Mouse (Mus musculus) hindbrain, embryonic 11.5 days (tissue): ENCODE measurements around the gene Chrm5. TPM values are rescaled to one million over a fixed set of nuclear protein-coding genes. Genes with fewer than 3 reads are reported as not detected.
A peak's percentile ranks its signal among the peaks of the same experiment; 100 is the strongest.
"Not testable (repeated sequence)": the region's sequence is repeated elsewhere in the genome, so short reads cannot be mapped to it uniquely, and the experiment has no call there.

Experiments
- ATAC-seq: fragments of 200-750 bp; cut with Nextera tagmentation; 2 replicates; pipeline ENCODE4 v1.8.0; 2017; ENCODE audit warnings: mild to moderate bottlenecking, moderate TSS enrichment, moderate library complexity; ENCODE audit not compliant: low FRiP score
- DNase-seq: peaks from one replicate; pipeline ENCODE4 v3.0.0-alpha.2; 2015; ENCODE audit warnings: low spot score
- H3K27ac ChIP-seq: fragments of 300-500 bp; sonication (generic); 2 replicates; pipeline ENCODE4 v1.5.1; 2014; ENCODE audit warnings: mild to moderate bottlenecking, low read depth, low read length
- H3K27me3 ChIP-seq: fragments of 300-500 bp; sonication (generic); 2 replicates; pipeline ENCODE4 v1.6.1; 2014; ENCODE audit warnings: mild to moderate bottlenecking, low read length, moderate library complexity, mixed read lengths; ENCODE audit not compliant: control insufficient read depth, insufficient read depth
- H3K36me3 ChIP-seq: fragments of 300-500 bp; sonication (generic); 2 replicates; pipeline ENCODE4 v1.6.1; 2014; ENCODE audit warnings: mild to moderate bottlenecking, low read length, moderate library complexity, mixed read lengths; ENCODE audit not compliant: control insufficient read depth, insufficient read depth
- H3K4me1 ChIP-seq: fragments of 300-500 bp; sonication (generic); replicated peaks from 2 replicates; pipeline ENCODE4 v1.6.1; 2014; ENCODE audit warnings: low read length, mixed read lengths; ENCODE audit not compliant: control insufficient read depth, insufficient read depth
- H3K4me2 ChIP-seq: fragments of 300-500 bp; sonication (generic); replicated peaks from 2 replicates; pipeline ENCODE4 v1.6.1; 2014; ENCODE audit warnings: mild to moderate bottlenecking, low read depth, low read length
- H3K4me3 ChIP-seq: fragments of 300-500 bp; sonication (generic); 2 replicates; pipeline ENCODE4 v1.5.1; 2014; ENCODE audit warnings: low read depth, low read length
- H3K9ac ChIP-seq: fragments of 300-500 bp; sonication (generic); 2 replicates; pipeline ENCODE4 v1.6.1; 2014; ENCODE audit warnings: low read depth, low read length
- H3K9me3 ChIP-seq: fragments of 300-500 bp; sonication (generic); 2 replicates; pipeline ENCODE4 v1.6.1; 2016; ENCODE audit warnings: low read length; ENCODE audit not compliant: control insufficient read depth
- WGBS: fragments of 180-500 bp; shearing (Covaris S2); extraction: QIAGEN DNeasy Blood & Tissue Kit; methylation state at CpG from one replicate; pipeline ENCODE4 v1.1.7; 2014; 5-methylcytosine and 5-hydroxymethylcytosine counted together
- polyA plus RNA-seq: library from polyadenylated mRNA; unstranded; fragments of >200 nt; fragmentation: Nextera tagmentation; extraction: Ambion mirVana; gene quantifications from 2 replicates; pipeline ENCODE4 v1.2.1, GENCODE M21; 2014

Gene Chrm5
- polyA plus RNA-seq, 1 experiment from 2014 or later = 0.17 TPM

DNA sequence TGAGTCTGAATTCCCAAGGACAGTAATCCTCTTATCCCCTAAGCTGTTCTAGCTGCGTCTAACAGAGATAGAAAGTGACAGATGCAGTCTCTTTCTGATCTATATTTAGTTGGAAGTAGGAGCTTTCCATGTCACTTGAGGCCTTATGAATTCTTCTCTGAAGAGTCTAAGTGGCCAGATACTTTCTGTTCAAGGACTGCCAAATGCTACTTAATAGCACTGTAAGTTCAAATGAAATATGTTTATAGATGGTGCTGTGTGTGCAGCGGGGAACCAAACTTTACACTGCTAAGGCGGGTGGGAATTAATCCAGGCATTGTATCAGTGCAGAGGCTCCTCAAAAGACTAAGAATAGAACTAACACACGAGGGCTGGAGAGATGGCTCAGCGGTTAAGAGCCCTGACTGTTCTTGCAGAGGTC is 9.6 kb downstream of the Chrm5 start:
- H3K36me3 ChIP-seq = peaks cover 3% of the 10 kb centered on the region; the same call in 1 of the 2 replicates
- H3K4me2 ChIP-seq = no peak overlapping the region
- WGBS = 80% methylated on average over 5 of the region's 5 CpGs
- no peak for DNase-seq
- ATAC-seq = no peak
- no peak overlapping the region for H3K9ac ChIP-seq
- H3K4me1 ChIP-seq = no peaks in the 10 kb centered on the region
- H3K27ac ChIP-seq = no peak overlapping the region
- no peaks in the 10 kb centered on the region for H3K27me3 ChIP-seq
- H3K4me3 ChIP-seq = no peak overlapping the region
- no peaks in the 10 kb centered on the region for H3K9me3 ChIP-seq

DNA sequence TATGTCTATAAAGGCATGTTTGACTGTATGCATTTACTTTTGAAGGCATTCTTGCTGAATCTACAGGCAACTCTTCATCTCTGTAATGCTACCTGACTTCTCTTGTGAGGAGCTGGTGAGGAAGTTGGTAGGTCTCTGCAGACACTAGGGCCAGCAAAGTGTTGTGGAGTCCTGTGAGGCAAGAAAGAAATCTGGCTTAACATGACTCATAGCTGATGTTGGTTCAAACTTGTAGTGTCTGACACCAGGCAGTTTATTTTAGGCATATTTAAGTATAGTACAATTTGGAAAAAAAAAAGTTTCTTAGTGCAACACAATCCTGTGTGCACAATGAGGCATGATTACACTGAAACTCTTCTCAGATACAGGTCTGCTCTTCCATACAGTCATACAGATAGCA is 11.0 kb downstream of the Chrm5 start:
- no peaks in the 10 kb centered on the region for H3K4me1 ChIP-seq
- no peak overlapping the region for H3K4me2 ChIP-seq
- no peak overlapping the region for H3K9ac ChIP-seq
- no peaks in the 10 kb centered on the region for H3K9me3 ChIP-seq
- DNase-seq = no peak
- H3K27me3 ChIP-seq = no peaks in the 10 kb centered on the region
- H3K4me3 ChIP-seq = no peak overlapping the region
- no peak for ATAC-seq
- peaks cover 3% of the 10 kb centered on the region; the same call in 1 of the 2 replicates for H3K36me3 ChIP-seq
- H3K27ac ChIP-seq = no peak overlapping the region

DNA sequence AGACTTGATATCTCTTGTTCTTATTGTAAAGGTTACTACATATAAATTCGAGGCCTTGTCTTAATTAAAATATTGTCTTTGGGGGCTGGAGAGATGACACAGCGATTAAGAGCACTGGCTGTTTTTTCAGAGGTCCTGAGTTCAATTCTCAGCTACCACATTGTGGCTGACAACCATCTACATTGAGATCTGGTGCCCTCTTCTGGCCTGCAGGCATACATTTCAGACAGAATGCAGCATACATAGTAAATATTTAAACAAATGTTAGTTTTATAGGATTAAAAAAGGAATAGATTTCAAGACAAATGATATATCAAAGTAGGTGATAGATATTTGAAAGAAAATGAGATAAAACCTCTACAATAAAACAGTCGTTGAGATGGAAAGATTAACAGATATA is 20.0 kb downstream of the Chrm5 start:
- Histone ChIP-seq H3K4me2 (no peak overlapping the region), H3K27ac (no peak overlapping the region), H3K36me3 (no peaks in the 10 kb centered on the region), H3K27me3 (no peaks in the 10 kb centered on the region), H3K4me1 (no peaks in the 10 kb centered on the region), H3K9ac (no peak overlapping the region), H3K4me3 (no peak overlapping the region), H3K9me3 (no peaks in the 10 kb centered on the region)
- no peak for ATAC-seq
- WGBS = 86% methylated on average over 3 of the region's 3 CpGs
- DNase-seq = no peak

DNA sequence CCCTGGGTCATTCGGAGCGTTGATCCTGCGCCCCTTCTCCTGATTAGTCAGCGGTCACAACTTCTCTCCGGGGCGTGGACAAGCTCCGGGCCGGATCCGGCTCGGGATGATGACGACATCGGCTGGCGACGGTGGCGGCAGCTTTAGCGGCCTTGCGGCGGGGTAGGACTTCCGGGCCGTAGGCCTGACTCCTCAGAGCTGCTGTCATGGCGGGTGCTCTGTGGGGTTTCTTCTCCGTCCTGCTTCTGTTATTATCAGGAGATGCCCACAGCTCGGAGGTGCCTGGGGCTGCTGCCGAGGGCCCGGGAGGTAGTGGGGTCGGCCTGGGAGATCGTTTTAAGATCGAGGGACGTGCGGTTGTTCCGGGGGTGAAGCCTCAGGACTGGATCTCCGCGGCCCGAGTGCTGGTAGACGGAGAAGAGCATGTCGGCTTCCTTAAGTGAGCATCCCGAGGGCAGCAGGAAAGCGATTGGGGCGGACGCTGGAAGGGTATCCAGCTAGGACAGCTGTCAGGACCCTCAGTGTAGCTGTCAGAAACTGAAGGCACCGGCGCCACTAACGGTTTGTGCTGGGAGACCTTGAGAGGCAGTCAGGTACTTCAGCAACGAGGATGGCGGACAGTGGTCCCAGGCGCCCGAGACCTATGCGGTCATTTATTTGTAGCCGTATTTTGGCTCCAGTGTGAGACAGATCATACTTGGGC is 25.6 kb downstream of the Chrm5 start, which contains the start of gene Emc7:
Gene Emc7, plus strand, starts transcription at position 136 of the 703 bp plus-strand sequence.
- Histone ChIP-seq H3K9me3 (no peaks in the 10 kb centered on the region), H3K4me3 (peak within 1 kb of the TSS; percentile 76), H3K9ac (peak within 1 kb of the TSS; percentile 82), H3K4me1 (no peaks in the 10 kb centered on the region), H3K27me3 (no peaks in the 10 kb centered on the region), H3K4me2 (peak within 1 kb of the TSS; percentile 71), H3K36me3 (no peaks in the 10 kb centered on the region), H3K27ac (peak within 1 kb of the TSS; percentile 12)
- DNase-seq = peak; percentile 96
- ATAC-seq = peak; percentile 99
- under 1% methylated on average over 49 of the region's 49 CpGs for WGBS

DNA sequence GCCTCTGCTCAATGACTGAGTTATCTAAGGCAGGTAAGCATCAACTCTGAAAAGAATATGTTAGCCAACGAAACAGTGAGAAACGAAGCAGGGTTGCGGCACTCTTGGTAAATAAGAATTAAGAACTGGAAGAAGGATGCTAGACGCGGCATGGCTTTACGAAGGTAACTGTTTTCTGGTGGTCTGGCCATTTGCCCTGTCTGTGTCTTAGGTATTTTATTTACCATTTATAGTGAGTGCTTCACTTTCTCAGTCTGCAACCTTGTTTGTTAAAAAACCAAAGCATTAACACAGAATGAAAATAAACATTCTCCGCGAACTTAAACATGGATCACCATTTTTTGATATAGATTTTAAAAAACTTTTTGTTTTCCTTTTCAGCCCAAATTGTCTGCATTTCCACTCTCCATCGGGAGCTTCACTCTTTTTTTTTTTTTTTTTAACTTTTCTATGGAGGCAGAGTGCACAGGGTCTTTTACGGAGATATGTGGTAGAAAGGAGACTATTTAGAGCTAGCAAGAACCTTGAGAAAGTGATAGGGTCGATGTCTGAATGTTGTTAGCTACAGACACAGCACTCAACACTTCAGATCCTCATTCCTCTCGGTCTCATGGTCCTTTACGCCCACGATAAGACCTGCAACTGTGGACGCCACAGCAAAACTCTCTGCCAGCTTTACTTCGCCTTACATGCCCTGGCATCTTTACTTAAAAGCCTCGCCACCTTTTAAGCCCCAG is 26.3 kb downstream of the Chrm5 start:
- no peak for DNase-seq
- ATAC-seq = peak; percentile 65; the same call in 1 of the 2 replicates
- Histone ChIP-seq H3K9me3 (no peaks in the 10 kb centered on the region), H3K4me3 (peak overlapping the region; percentile 76), H3K4me2 (peak overlapping the region; percentile 36), H3K27me3 (no peaks in the 10 kb centered on the region), H3K9ac (peak overlapping the region; percentile 82), H3K27ac (peak overlapping the region; percentile 12), H3K36me3 (no peaks in the 10 kb centered on the region), H3K4me1 (no peaks in the 10 kb centered on the region)
- WGBS = 34% methylated on average over 17 of the region's 17 CpGs

DNA sequence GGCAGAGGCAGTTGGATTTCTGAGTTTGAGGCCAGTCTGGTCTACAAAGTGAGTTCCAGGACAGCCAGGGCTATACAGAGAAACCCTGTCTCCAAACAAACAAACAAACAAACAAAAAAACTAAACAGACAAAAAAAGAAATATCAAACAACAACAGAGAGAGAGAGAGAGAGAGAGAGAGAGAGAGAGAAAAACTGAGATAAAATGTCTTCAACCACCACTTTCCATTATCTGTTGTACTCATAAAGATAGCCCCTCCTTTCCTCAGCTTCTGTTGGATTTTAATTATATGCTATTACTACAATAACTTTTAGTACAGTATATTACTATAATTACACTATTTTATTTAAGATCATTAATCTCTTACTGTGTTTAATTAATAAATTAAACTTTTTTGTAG is 28.1 kb downstream of the Chrm5 start:
- H3K36me3 ChIP-seq, DNase-seq, H3K27ac ChIP-seq, H3K27me3 ChIP-seq, H3K4me2 ChIP-seq, H3K9me3 ChIP-seq, H3K4me1 ChIP-seq, H3K4me3 ChIP-seq, ATAC-seq, H3K9ac ChIP-seq: not testable (repeated sequence)

DNA sequence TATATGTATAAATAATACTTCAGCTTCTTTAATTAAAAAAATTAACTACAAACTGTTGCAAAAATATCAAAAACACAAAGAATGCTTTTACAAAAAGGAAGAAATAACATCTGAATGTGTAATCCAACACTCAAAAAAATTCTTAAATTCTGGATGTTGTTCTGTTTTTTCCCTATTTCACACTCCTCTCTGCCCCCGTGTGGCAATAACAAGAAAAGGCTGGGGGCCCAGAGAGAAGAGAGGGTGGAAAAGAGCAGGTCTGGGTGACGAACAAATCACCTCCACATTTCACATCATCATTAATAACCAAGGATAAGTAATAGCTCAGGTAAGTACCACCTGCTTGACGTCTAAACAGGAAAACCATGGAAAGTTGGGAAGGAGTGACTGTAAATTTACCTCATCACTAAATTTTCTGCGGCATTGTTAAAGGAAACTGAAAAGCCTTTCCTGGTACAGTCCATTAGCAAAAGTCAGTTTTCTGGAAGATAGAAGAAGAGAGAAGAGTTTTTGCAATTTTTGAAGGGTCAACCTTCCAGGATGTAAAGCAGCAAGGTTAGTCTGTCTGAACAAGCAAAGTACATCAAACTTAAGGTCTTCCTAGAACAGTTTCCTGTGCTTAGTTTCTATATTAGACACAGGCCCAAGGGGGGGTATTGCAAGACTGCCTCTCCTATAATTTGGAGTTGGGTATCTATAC is 30.8 kb downstream of the Chrm5 start:
- Histone ChIP-seq H3K4me1 (no peaks in the 10 kb centered on the region), H3K9me3 (no peaks in the 10 kb centered on the region), H3K4me3 (no peak overlapping the region), H3K27ac (no peak overlapping the region), H3K4me2 (no peak overlapping the region), H3K9ac (no peak overlapping the region), H3K36me3 (no peaks in the 10 kb centered on the region), H3K27me3 (no peaks in the 10 kb centered on the region)
- peak; percentile 33 for DNase-seq
- 38% methylated on average over 4 of the region's 4 CpGs for WGBS
- ATAC-seq = no peak

DNA sequence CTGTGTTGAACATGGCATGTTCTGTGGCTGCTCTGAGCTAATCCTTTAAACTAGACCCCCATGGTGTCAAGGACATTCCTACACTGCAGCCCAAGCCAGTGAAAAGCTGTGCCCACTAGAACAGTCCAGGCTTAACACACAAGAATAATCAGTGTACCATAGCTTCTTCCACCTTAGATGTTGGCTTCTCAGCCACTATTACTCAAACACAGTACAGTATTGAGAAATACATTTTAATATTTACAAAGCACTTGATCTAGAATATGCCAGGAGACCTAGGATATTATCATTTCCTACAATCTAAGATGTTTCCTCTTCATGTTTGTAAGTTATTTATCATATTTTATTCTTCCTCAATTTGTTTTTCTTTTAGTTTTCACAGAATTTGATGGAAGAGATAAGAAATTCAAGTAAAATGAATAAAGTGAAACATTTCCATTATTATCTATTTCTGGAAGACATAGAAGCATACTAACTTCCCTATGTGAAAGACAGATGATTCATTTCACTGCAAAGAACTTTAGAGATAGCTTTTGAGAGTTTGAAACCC is 32.0 kb downstream of the Chrm5 start:
- Histone ChIP-seq H3K27ac (no peak overlapping the region), H3K4me2 (no peak overlapping the region), H3K9ac (no peak overlapping the region), H3K9me3 (no peaks in the 10 kb centered on the region), H3K4me1 (no peaks in the 10 kb centered on the region), H3K4me3 (no peak overlapping the region), H3K36me3 (no peaks in the 10 kb centered on the region), H3K27me3 (no peaks in the 10 kb centered on the region)
- ATAC-seq = no peak
- no peak for DNase-seq
